Mouse (Mus musculus): ENCODE results near the gene Cacna1a. TPM values are rescaled to one million over a fixed set of nuclear protein-coding genes. Genes with fewer than 3 reads are reported as not detected.

The Cacna1a gene
- total and polyA plus RNA-seq, 2 experiments from 2014 or later = 15.4 to 134 TPM

DNA sequence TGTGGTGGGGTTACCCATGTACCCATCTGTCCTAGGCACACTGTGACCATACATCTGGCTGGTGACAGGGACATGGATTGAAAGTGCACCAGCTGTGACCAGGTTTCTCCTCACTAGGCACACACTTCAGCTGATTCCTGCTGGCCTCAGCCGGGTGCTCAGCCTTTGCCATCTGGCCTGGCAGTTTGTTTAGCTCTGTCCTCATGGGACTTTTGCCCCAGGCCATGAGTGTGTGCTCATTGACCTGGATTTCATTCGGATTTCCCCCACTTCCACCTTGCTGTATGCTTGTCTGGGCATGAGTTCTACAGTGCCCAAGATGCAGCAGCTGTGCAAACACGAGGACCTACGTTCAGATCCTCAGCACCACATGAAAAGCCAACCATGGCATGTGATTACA, 41.8 kb upstream of the Cacna1a start:
- Histone ChIP-seq H3K9ac (replicated peaks; ENCODE audit: low read length, poor library complexity, severe bottlenecking) (no peak overlapping the region), H3K27ac (ENCODE audit: low read depth, low read length) (no peak overlapping the region), H3K9me3 (ENCODE audit: low read length) (no peaks in the 10 kb centered on the region), H3K4me3 (ENCODE audit: low read depth, low read length) (no peak overlapping the region), H3K36me3 (ENCODE audit: insufficient read depth, low read length) (no peaks in the 10 kb centered on the region), H3K27me3 (ENCODE audit: insufficient read depth, low read length) (0 out of 2 replicates have a peak, but pooled peaks cover 2% of the 10 kb centered on the region), H3K4me2 (ENCODE audit: low read depth, low read length, poor library complexity, severe bottlenecking) (no peak overlapping the region), H3K4me1 (ENCODE audit: insufficient read depth, low read length) (no peaks in the 10 kb centered on the region)
- WGBS = 58% methylated on average over 4 of the region's 4 CpGs
- DNase-seq (ENCODE audit: low spot score) (no peak), ATAC-seq (ENCODE audit: low FRiP score) (no peak)
- no peak for TF ChIP-seq CTCF (IDR thresholded peaks at IDR 0.05)

DNA sequence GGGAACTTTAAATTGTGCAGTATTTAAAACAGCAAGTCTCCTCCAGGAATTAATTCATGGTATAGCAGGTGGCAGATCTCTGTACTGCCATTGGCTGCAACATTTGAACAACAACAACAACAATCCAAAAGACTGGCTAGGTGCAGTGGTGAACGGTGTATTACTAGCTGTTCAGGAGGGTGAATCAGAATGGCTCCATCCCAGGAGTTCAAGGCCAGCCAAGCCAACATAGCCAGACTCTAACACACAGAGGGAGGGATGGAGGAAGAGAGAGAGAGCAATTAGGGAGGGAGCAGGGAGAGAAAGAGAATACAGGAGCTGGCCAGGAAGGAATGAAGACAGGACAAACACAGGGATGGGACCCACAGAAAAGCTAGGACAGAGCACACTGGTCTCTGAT, 38.7 kb upstream of the Cacna1a start:
- no peaks in the 10 kb centered on the region for H3K4me1 ChIP-seq (ENCODE audit: insufficient read depth, low read length)
- no peak overlapping the region for H3K27ac ChIP-seq (ENCODE audit: low read depth, low read length)
- DNase-seq (ENCODE audit: low spot score) (no peak), ATAC-seq (ENCODE audit: low FRiP score) (no peak)
- no peak overlapping the region for H3K9ac ChIP-seq (replicated peaks; ENCODE audit: low read length, poor library complexity, severe bottlenecking)
- WGBS = 49% methylated on average over 1 of the region's 1 CpGs
- no peak overlapping the region for H3K4me2 ChIP-seq (ENCODE audit: low read depth, low read length, poor library complexity, severe bottlenecking)
- no peak overlapping the region for H3K4me3 ChIP-seq (ENCODE audit: low read depth, low read length)
- no peaks in the 10 kb centered on the region for H3K36me3 ChIP-seq (ENCODE audit: insufficient read depth, low read length)
- TF ChIP-seq CTCF (IDR thresholded peaks at IDR 0.05) = no peak
- no peaks in the 10 kb centered on the region for H3K9me3 ChIP-seq (ENCODE audit: low read length)
- 0 out of 2 replicates have a peak, but pooled peaks cover 2% of the 10 kb centered on the region for H3K27me3 ChIP-seq (ENCODE audit: insufficient read depth, low read length)

GRCm38 (mm10) chr8:84350960-84351359, 37.3 kb upstream of the Cacna1a start:
- H3K27me3 ChIP-seq (ENCODE audit: insufficient read depth, low read length) = 0 out of 2 replicates have a peak, but pooled peaks cover 2% of the 10 kb centered on the region
- no peak for DNase-seq (ENCODE audit: low spot score)
- WGBS = 81% methylated on average over 4 of the region's 4 CpGs
- H3K4me2 ChIP-seq (ENCODE audit: low read depth, low read length, poor library complexity, severe bottlenecking) = no peak overlapping the region
- no peaks in the 10 kb centered on the region for H3K9me3 ChIP-seq (ENCODE audit: low read length)
- no peak for ATAC-seq (ENCODE audit: low FRiP score)
- TF ChIP-seq CTCF (IDR thresholded peaks at IDR 0.05) = no peak
- no peaks in the 10 kb centered on the region for H3K4me1 ChIP-seq (ENCODE audit: insufficient read depth, low read length)
- no peaks in the 10 kb centered on the region for H3K36me3 ChIP-seq (ENCODE audit: insufficient read depth, low read length)
- no peak overlapping the region for H3K9ac ChIP-seq (replicated peaks; ENCODE audit: low read length, poor library complexity, severe bottlenecking)
- H3K4me3 ChIP-seq (ENCODE audit: low read depth, low read length) = no peak overlapping the region
- H3K27ac ChIP-seq (ENCODE audit: low read depth, low read length) = no peak overlapping the region

DNA sequence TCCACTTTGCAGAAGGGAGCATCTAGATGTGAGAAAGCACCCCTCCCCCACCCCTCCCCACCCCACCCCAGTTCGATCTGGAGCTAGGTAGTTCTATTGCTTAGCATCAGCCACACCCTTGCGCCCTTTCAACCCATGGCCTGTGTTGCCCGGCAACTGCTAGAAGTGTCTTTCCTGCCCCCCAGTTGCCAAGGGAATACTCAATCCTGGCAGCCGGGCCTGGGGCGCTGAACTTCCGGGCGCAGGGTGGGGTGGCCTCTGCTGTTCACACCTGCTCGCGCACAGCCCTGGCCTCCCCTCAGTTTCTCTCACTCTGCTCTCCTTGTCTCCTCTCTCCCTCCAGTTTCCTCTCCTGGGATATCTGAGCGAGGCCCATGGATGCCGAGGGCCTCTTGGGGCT, 31.8 kb upstream of the Cacna1a start:
- no peak overlapping the region for H3K4me2 ChIP-seq (ENCODE audit: low read depth, low read length, poor library complexity, severe bottlenecking)
- H3K36me3 ChIP-seq (ENCODE audit: insufficient read depth, low read length) = no peaks in the 10 kb centered on the region
- no peaks in the 10 kb centered on the region for H3K27me3 ChIP-seq (ENCODE audit: insufficient read depth, low read length)
- ATAC-seq (ENCODE audit: low FRiP score) (no peak), DNase-seq (ENCODE audit: low spot score) (no peak)
- H3K4me3 ChIP-seq (ENCODE audit: low read depth, low read length) = no peak overlapping the region
- no peak for TF ChIP-seq CTCF (IDR thresholded peaks at IDR 0.05)
- 70% methylated on average over 11 of the region's 11 CpGs for WGBS
- H3K9me3 ChIP-seq (ENCODE audit: low read length) = no peaks in the 10 kb centered on the region
- H3K4me1 ChIP-seq (ENCODE audit: insufficient read depth, low read length) = no peaks in the 10 kb centered on the region
- no peak overlapping the region for H3K27ac ChIP-seq (ENCODE audit: low read depth, low read length)
- H3K9ac ChIP-seq (replicated peaks; ENCODE audit: low read length, poor library complexity, severe bottlenecking) = no peak overlapping the region

DNA sequence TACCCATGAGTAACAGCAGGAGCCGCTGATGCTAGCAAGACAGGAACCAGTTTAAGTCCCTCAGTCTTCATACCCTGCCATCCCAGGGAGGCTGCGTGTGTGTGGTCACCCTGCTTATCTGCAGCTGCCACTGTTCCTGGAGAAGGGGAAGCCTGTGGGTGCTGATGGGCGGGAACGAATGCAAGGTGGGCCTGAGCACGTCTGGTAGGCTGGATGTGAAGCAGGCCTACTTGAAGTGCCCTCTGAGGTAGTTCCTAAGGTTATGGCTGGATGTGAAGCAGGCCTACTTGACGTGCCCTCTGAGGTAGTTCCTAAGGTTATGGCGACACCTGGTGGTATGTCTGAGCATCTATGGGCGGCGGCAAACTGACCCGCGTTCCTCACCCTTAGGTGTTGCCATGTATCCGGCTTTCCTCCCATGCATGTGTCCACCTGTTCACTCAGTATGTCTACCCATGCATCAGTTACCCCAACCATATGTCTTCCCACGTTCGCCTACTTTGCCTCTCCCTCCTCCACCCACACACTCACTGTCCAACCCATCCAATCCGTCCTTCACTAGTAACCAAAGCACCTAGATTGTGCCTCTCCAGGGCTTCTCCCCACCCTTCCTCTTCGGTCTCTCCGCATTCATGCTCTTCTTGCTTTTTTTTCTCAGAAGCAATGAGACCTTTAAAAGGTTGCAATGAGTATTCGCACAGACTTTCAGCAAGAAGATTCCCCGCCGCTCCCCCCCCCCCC, 30.4 kb upstream of the Cacna1a start:
- TF ChIP-seq CTCF (IDR thresholded peaks at IDR 0.05) = peak; percentile 96
- no peak overlapping the region for H3K4me3 ChIP-seq (ENCODE audit: low read depth, low read length)
- no peaks in the 10 kb centered on the region for H3K36me3 ChIP-seq (ENCODE audit: insufficient read depth, low read length)
- H3K4me2 ChIP-seq (ENCODE audit: low read depth, low read length, poor library complexity, severe bottlenecking) = peak overlapping the region; percentile 36
- no peak overlapping the region for H3K9ac ChIP-seq (replicated peaks; ENCODE audit: low read length, poor library complexity, severe bottlenecking)
- ATAC-seq (ENCODE audit: low FRiP score) = peak; percentile 70
- DNase-seq (ENCODE audit: low spot score) = peak; percentile 88
- no peaks in the 10 kb centered on the region for H3K4me1 ChIP-seq (ENCODE audit: insufficient read depth, low read length)
- no peaks in the 10 kb centered on the region for H3K9me3 ChIP-seq (ENCODE audit: low read length)
- no peak overlapping the region for H3K27ac ChIP-seq (ENCODE audit: low read depth, low read length)
- H3K27me3 ChIP-seq (ENCODE audit: insufficient read depth, low read length) = 0 out of 2 replicates have a peak, but pooled peaks cover 6% of the 10 kb centered on the region
- WGBS = 24% methylated on average over 20 of the region's 20 CpGs

- Histone ChIP-seq H3K27ac (ENCODE audit: low read depth, low read length) (no peak overlapping the region), H3K36me3 (ENCODE audit: insufficient read depth, low read length) (no peaks in the 10 kb centered on the region), H3K4me2 (ENCODE audit: low read depth, low read length, poor library complexity, severe bottlenecking) (no peak overlapping the region), H3K4me3 (ENCODE audit: low read depth, low read length) (no peak overlapping the region), H3K4me1 (ENCODE audit: insufficient read depth, low read length) (no peaks in the 10 kb centered on the region), H3K9ac (replicated peaks; ENCODE audit: low read length, poor library complexity, severe bottlenecking) (no peak overlapping the region), H3K27me3 (ENCODE audit: insufficient read depth, low read length) (0 out of 2 replicates have a peak, but pooled peaks cover 6% of the 10 kb centered on the region), H3K9me3 (ENCODE audit: low read length) (no peaks in the 10 kb centered on the region)
- WGBS = 10% methylated on average over 23 of the region's 23 CpGs
- peak; percentile 98 for TF ChIP-seq CTCF (IDR thresholded peaks at IDR 0.05)
- DNase-seq (ENCODE audit: low spot score) = peak; percentile 82
- ATAC-seq (ENCODE audit: low FRiP score) = peak; percentile 60; the same call in 1 of the 2 replicates
Measured at GRCm38 (mm10) chr8:84363428-84364134, 24.7 kb upstream of the Cacna1a start.
